Mouse (Mus musculus) erythroblast, embryonic 14.5 days (primary cell): ENCODE data around the gene Ccdc171.

ENCODE experiments used
- GATA1 ChIP-seq: IDR thresholded peaks from 2 replicates; pipeline ENCODE4 v1.6.1; 2012; ENCODE audit warnings: low read length, inconsistent platforms, mixed read lengths
- TAL1 ChIP-seq: IDR thresholded peaks from 3 replicates; pipeline ENCODE4 v1.6.1; 2012; ENCODE audit warnings: low read length, inconsistent platforms, mixed read lengths

GRCm38 (mm10) chr4:83657021-83657420 lies 131.7 kb downstream of the Ccdc171 start:
- TF ChIP-seq GATA1 (no peak), TAL1 (no peak)
